Mouse (Mus musculus) right cerebral cortex, postnatal 4 days (tissue): ENCODE results near the gene Klf4.

Experiments used
- DNase-seq: peaks from one replicate; pipeline ENCODE4 v3.0.0-alpha.2; 2022

The Klf4 gene

DNA sequence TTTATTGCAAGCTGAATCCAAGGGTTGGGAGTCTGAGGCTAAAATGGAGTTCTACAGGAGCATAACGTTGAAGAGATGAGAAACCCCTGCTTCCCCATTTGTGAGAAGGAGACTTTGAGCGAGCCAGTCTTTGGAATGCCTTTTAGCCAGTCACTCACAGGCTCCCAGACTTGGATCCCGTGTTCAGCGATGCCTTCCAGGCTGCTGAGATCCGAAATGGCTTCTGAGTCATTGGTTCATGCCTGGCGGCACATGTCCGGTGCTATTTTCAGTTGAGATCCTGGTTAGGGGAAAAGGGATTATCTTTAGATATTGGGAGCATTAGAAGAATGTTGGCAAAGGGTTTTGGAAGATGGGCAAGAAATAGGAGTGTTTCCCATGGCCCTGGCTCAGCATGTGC is 14.8 kb downstream of the Klf4 start:
- no peak for DNase-seq

DNA sequence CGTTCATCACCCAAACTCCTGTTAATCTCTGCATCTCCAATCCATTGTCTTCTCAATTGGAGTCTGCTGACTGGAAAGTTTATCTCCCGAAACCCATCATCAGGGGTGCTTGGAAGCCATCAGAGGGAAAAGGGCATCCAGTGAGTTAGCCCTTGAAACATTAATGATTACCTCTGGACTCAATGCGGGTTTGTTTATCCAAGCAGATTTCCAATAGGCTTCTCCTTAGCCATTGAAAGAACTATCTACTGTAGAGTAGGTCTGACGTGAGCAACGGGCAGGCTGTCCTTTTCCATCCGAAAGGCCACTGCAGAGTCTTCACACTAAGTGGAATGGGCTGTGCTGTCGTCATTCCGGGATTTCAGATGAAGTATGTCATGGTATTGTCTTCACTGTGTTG is 16.2 kb downstream of the Klf4 start:
- DNase-seq: no peak

DNA sequence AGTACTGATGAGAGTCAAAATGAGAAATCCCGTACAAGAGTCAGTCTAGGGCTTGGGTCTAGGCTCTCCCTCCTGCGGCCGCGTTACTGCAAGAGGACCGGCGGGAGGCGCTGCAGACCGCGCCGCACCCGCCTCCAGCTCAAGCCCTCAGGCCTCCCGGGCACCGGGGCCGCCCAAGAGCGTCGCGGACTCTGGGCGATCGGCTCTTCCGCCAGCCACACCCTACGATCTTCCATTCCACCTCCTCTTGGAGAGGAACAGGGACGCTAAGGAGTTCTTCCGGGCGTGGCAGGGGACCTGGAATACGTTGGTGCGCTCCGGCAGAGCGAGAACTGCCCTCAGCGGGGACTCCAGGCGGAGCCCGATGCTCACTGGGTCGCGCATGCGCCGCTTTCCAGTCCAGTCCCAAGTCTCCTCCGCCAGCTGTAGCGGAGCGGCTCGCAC is 17.5 kb downstream of the Klf4 start:
- DNase-seq: peak; percentile 82

DNA sequence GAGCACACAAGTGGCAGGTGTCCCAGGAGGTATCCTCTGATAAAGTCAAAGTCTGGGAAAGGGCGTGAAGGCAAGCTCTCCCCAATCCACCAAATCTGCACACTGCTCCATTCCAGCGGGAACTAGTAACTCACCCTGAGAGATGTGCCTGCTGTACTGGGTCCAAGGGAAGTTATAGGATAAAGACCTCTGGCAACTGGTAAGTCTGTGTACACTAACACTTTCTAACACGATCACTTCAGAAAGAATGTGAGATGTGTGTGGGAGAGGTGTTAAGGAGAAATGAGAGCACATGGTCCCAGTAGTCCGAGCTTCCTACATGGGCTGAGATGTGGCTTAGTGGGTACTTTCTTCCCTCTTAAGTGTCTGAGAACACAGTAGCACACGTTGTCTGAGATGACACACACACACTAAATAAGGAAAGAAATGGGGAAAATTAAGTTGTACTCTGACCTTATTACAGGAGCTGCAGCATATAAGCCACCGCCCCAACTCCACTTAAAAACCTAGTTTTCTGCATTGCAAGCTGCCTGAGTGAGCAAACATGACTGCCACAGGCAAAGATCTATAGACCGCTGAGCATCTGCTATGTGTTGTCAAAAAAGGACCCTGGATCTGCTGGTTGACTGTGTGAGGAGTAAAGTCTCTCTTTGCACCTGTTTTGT is 18.5 kb downstream of the Klf4 start:
- no peak for DNase-seq

DNA sequence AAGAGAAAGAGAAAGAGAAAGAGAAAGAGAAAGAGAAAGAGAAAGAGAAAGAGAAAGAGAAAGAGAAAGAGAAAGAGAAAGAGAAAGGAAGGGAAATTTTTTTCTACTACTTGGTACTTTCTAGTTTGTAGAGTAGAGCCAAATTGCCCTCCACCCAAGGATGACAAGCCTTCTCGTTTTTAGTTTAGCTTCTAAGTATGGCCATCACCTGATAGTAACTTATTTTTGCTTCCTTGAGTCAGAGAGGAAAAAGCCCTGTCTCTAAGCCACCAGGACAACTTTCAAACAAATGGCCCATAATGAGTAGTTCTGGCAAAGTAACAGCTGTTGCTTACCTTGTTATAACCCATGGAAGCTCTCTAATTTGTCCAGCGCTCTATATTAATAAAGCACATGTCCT is 20.9 kb downstream of the Klf4 start:
- no peak for DNase-seq

DNA sequence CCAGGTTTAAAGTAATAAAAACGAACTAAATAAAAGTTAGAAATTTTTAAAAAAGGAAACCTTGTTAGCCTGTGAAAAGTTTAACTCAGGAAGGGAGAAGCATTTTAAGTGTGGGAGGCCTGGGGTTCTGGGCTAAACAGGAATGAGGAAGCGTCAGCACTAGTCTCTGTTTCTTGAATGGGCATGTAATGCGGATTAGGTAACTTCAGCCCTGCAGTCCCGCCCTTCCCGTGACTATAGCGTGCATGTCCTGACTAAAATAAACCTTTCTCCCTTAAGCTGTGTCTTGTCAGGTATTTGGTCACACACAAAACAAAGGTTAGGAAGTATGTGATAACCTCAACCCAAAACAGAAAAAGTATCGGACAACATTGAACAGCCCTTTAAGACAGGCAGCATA is 23.6 kb downstream of the Klf4 start:
- no peak for DNase-seq

DNA sequence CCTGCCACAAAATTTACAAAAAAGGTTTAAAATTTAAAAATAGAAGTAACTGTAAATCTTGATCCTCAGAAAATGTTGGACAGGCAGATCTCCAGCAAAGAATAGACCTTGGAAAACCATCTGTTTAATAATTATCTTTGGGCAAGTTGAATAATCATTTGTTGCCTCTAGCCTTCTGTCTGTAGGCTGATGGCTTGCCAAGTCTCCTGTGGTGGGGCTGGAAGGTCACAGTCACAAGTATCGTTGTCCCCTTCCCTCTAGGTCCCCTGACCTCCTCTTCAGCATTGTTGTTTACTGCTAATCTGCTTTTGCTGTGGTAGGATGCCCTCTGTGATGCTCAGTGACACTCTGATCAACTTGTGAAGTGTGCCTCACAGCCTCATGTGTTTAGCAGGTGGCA is 33.6 kb downstream of the Klf4 start:
- DNase-seq: no peak

DNA sequence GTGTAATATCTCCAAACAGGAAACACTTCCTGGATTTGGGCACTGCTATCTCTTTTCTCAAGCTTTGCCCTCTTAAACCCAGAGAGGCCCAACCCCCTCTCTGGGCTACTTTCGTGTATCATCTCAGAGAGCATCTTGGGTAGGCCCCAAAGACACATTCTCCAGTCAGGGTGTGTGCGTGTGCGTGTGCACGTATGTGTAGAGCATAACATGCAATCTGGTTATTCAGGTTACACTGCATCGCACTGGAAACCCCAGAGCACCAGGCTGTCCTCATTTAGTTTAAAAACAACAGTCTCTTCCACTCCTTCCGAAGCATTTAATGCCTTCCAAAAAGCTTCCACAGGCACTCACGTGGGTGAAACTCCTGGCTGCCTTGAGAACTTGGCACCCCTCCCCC is 35.9 kb downstream of the Klf4 start:
- no peak for DNase-seq

DNA sequence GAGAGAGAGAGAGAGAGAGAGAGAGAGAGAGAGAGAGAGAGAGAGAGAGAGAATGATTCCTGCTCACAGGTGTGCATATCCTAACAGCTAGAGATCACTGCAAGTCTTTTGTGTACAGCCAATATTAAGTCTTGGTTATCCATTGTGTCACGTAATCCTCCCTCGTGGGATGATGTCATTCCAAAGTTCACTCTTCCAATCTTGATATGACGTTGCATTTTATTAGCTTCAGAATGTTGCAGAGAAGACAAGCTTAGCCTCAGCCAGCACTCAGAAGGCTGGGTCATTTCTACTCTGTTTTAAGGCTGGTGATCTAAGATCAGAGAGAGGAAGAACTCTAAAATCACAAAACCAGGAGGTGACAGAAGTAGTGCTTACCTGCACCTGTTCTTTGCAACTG is 39.0 kb downstream of the Klf4 start:
- DNase-seq: no peak

DNA sequence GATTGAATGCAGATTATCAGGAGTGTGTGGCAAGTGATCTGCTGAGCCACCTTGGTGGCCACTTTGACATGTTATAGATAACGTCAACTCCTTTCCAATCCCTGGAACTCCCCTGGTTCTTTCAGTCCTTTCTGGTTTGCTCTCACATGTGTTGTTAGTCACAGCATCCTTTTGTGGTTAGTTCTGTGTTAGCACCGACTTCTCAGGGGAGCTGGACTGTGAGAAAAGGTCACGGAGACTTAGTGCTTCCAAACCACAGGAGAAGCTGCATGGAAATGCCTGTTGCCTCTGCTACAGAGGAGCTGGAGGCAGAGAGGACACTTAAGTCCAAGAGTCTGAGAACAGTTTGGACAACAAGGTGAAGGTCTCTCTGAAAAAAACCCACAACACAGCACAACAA is 42.9 kb downstream of the Klf4 start:
- DNase-seq: no peak

DNA sequence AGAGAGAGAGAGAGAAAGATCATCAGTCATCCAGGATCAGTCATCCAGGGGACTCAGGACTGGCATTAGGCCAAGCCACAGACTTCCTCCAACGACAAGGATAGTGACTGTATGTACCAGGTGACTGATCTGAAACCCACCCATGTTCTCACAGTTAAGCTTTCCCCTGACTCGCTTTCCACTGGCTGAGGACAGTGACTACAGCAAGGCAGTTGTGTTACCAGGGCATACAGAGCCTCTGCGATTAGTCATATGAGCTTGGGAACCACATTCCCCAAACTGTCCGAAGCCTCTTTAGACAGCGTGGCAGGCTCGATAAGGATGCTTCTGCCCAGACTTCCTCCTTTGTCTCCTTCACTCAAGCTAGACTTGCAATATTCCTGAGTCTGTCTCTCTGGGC is 43.7 kb downstream of the Klf4 start:
- DNase-seq: no peak

DNA sequence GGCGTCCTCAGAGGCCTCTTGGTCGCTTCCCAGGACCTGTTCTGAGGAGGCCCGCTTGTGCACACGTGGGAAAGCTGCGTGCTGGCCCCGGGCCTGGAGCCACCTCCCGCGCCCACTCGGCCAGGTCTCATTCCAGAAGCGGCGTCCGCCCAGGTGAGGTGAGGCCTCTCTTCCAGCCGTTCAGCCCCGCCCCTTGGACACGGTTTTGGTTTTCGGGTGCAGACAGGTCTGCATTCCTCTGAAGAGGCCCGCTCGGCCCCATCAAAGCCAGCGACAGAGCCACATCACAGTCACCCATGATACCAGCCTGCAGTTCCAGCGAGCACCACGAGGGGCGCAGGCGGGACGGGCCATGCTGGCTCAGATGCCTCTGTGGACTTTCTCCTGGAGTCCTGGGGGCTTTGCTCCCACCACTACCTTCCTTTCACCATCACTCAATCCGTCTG is 51.9 kb downstream of the Klf4 start:
- peak; percentile 88 for DNase-seq

DNA sequence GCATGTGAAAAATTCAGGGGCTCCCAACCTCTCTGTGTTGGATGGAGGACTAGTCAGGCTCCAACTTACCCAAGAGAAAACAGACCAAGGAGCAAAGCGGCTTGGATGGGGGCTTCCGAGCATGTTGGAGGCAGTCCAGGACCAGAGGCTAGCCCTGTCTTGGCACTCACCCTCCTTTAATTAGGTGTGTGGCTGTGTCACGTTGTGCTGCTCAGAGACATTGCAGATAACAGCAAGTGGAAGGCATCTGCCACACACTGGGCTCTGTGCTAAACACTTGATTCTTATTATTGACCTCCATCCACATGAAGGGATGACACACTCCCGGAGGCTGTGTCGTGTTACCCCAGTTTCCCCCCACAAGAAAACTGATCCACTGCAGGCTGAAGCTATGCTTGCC is 53.9 kb downstream of the Klf4 start:
- no peak for DNase-seq

DNA sequence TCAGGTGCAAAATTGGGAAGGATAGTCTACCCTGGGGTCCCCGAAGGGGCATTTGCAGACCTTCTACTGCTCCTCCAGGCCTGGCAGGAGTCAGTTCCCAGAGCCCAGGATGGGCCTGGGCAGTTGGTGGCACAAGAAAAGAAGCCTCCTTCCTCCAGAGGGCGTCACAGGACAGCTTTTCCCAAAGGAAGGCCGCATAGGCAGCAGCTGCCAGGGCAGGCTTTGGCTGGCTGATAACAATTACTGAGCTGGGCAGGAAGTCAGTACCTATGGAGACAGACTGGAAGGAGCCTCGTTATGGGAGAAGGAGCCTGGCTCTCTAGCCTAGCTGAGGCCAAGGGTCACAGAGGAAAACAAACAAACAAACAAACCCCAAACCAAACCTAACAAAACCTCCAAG is 54.3 kb downstream of the Klf4 start:
- DNase-seq: peak; percentile 28

DNA sequence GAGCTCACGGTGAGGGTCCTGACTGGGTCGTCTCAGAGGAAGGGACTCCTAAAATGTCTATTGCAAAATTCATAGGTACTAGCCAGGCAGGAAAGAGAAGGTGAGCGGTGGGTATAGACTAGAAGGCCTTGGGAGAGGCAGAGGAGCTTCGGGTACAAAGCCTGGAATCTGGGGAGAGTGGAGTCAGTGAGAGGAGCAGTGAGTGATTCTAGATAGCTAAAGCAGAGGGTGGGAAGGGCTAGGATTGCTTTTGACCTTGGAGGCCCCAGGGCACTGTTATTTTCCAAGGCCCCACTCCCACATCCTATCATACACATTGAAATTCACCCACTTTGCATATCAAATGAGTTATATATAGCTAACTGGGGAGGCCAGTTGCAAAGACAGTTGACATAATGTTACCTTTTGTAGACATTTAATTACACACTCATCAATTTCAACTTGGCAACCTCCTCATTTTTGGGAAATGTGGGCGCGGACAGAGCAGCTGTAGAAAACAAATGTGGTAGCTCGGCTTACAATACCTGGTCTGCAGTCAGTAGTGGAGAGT is 55.0 kb downstream of the Klf4 start:
- DNase-seq: no peak
